Mouse (Mus musculus) adrenal gland, adult (tissue): ENCODE measurements at regions not wholly inside any gene's neighbourhood (a gene's known extent, or its start where the extent isn't known, plus 50 kb on each side); places are given as distances from the start of the nearest gene placed in this dataset.
"Not testable (repeated sequence)": the region's sequence is repeated elsewhere in the genome, so short reads cannot be mapped to it uniquely, and the experiment has no call there.

Experiments used
- DNase-seq, 2 experiments: peaks; one replicate each; pipeline ENCODE4 v3.0.0; 2022 to 2023; ENCODE audit warnings: low spot score in 1 of 2; ENCODE audit not compliant: inconsistent age in 2 of 2

GRCm38 (mm10) chr17:69786985-69787384 lies 181.9 kb upstream of the Dlgap1 start:
- DNase-seq: no peak

- DNase-seq: no peak
These were observed 147.4 kb upstream of the Dlgap1 start for GRCm38 (mm10) chr17:69821473-69821872.

- no peak for DNase-seq
These were observed 147.0 kb upstream of the Dlgap1 start for GRCm38 (mm10) chr17:69821901-69822300.

DNA sequence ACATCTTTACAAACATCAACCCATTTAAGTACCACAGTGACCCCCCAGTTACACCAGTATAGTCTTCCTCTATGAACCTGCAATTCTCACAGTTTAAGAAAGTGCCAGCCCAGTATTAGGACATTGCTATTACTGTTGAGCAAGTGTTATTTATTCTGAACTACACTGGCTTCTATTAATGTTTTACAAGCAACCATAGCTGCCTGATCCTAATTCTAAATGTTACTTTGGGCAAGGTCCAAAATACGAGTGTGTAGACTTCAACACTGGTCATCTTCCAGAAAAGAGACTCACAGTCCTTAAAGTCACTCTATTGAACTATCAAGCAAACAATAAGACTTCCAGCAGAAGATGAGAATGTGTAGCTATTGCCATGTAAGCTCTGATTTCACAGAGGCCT lies 146.0 kb upstream of the Dlgap1 start:
- no peak for DNase-seq

- DNase-seq: no peak
These were observed 127.6 kb upstream of the Dlgap1 start for GRCm38 (mm10) chr17:69841308-69841707.

GRCm38 (mm10) chr17:69848306-69848705 lies 120.6 kb upstream of the Dlgap1 start:
- peak in 1 of 2 experiments; percentile 27 for DNase-seq

GRCm38 (mm10) chr17:69850075-69850474 lies 118.8 kb upstream of the Dlgap1 start:
- peak in 1 of 2 experiments; percentile 36 for DNase-seq

GRCm38 (mm10) chr17:69879958-69880357 lies 88.9 kb upstream of the Dlgap1 start:
- not testable (repeated sequence) for DNase-seq

DNA sequence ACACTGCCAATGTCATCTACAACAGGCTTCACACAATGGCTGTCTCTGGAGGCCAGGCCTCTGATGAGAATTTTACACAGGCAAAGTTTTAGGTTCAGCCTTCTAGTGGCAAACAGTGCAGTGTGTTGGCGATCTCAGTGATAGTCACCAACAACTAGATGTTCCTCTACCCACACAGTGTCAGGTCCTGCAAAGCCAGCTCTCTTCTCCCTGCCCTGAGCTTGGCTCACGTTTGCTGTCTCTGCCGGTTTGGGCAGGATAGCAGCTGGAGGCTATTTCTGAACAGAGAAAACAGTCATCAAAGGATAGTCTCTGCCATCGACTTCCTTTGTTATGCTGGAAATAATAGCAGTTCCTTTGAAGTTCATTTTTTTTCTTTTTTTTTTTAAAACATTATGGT lies 74.9 kb upstream of the Dlgap1 start:
- DNase-seq: no peak
